Comparison of ENCODE assay signal across 5 mouse cellular contexts in the genomic region with DNA sequence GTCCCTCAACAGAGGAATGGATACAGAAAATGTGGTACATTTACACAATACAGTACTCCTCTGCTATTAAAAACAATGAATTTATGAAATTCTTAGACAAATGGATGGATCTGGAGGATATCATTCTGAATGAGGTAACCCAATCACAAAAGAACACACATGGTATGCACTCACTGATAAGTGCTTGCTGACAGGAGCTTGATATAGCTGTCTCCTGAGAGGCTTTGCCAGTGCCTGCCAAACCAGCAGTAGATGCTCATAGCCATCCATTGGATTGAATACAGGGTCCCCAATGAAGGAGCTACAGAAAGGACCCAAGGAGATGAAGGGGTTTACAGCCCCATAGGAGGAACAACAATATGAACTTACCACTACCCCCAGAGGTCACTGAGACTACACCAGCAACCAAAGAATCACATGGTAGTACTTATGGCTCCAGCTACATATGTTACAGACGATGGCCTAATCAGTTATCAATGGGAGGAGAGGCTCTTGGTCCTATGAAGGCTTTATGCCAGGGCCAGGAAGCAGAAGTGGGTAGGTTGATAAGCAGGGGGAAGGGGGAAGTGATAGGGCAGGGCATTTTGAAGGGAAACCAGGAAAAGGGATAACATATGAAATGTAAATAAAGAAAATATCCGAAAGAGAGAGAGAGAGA.
DNase-seq lines count a peak whose midpoint lies in the region; ATAC-seq and TF ChIP-seq lines count a peak whose summit lies in the region.
"Not testable (repeated sequence)": the region's sequence is repeated elsewhere in the genome, so short reads cannot be mapped to it uniquely, and the experiment has no call there.

No protein-coding gene starts in this region.

- H3K4me2 ChIP-seq in liver, embryonic 15.5 days; liver, postnatal 0 days (ENCODE audit: low read depth, low read length): not testable (repeated sequence)

- ATAC-seq in erythroid progenitor cell, adult 5-6 weeks (replicated peaks; ENCODE audit: low FRiP score, poor library complexity, severe bottlenecking) = peak; percentile 70
- peak; percentile 62 for ATAC-seq in liver, embryonic 15.5 days (ENCODE audit: insufficient read depth)
- ATAC-seq in liver, postnatal 0 days = peak; percentile 66
- peak; percentile 67 for ATAC-seq in megakaryocyte-erythroid progenitor cell, adult 5-6 weeks (replicated peaks; ENCODE audit: low FRiP score, low TSS enrichment, poor library complexity, severe bottlenecking)

- H3K4me3 ChIP-seq in liver, embryonic 15.5 days (replicated peaks); liver, postnatal 0 days (ENCODE audit: low read depth, low read length): not testable (repeated sequence)

- not testable (repeated sequence) for H3K9ac ChIP-seq in liver, embryonic 15.5 days; liver, postnatal 0 days (replicated peaks)

- not testable (repeated sequence) for H3K27me3 ChIP-seq in liver, embryonic 15.5 days; liver, postnatal 0 days (ENCODE audit: insufficient read depth, low read length)

- TF ChIP-seq CTCF in liver, postnatal 0 days (IDR thresholded peaks at IDR 0.05; ENCODE audit: low read depth) = not testable (repeated sequence)

- H3K9me3 ChIP-seq in liver, embryonic 15.5 days (replicated peaks); liver, postnatal 0 days (ENCODE audit: low read length): not testable (repeated sequence)

- TF ChIP-seq EP300 in liver, postnatal 0 days (IDR thresholded peaks at IDR 0.05; ENCODE audit: low read depth) = peak; percentile 73

- not testable (repeated sequence) for H3K4me1 ChIP-seq in liver, embryonic 15.5 days (replicated peaks); liver, postnatal 0 days (ENCODE audit: insufficient read depth)

- H3K36me3 ChIP-seq in liver, embryonic 15.5 days (replicated peaks); liver, postnatal 0 days (replicated peaks; ENCODE audit: insufficient read depth, low read length): not testable (repeated sequence)

- 46% methylated on average over 2 of the region's 2 CpGs for WGBS in liver, embryonic 15.5 days (ENCODE audit: insufficient replicate concordance)
- 60% methylated on average over 2 of the region's 2 CpGs for WGBS in liver, postnatal 0 days (ENCODE audit: insufficient replicate concordance)

- peak; percentile 41 for DNase-seq in MEL-GATA-1-ER (ENCODE audit: extremely low read depth, low read depth)
- not testable (repeated sequence) for DNase-seq in liver, postnatal 0 days

- H3K27ac ChIP-seq in liver, embryonic 15.5 days (replicated peaks) = not testable (repeated sequence)
- H3K27ac ChIP-seq in liver, postnatal 0 days (ENCODE audit: low read depth) = peak overlapping the region; percentile 16; the same call in 1 of the 2 replicates
